Mouse (Mus musculus) embryonic facial prominence, embryonic 11.5 days (tissue): ENCODE measurements at regions not wholly inside any gene's neighbourhood (a gene's known extent, or its start where the extent isn't known, plus 50 kb on each side); places are given as distances from the start of the nearest gene placed in this dataset.

Source experiments
- ATAC-seq: fragments of 200-750 bp; cut with Nextera tagmentation; replicated peaks from 2 replicates; pipeline ENCODE4 v1.8.0; 2017; ENCODE audit warnings: low read depth; ENCODE audit not compliant: insufficient number of reproducible peaks, low FRiP score, low TSS enrichment
- DNase-seq: peaks from one replicate; pipeline ENCODE4 v3.0.0-alpha.2; 2015; ENCODE audit warnings: low spot score
- H3K27ac ChIP-seq: fragments of 300-500 bp; sonication (generic); replicated peaks from 2 replicates; pipeline ENCODE4 v1.5.1; 2014; ENCODE audit warnings: mild to moderate bottlenecking, low read depth, low read length, control low read depth
- H3K27me3 ChIP-seq: fragments of 300-500 bp; sonication (generic); 2 replicates; pipeline ENCODE4 v1.6.1; 2014; ENCODE audit warnings: mild to moderate bottlenecking, low read length, moderate library complexity, mixed read lengths; ENCODE audit not compliant: control insufficient read depth, insufficient read depth
- H3K36me3 ChIP-seq: fragments of 300-500 bp; sonication (generic); replicated peaks from 2 replicates; pipeline ENCODE4 v1.6.1; 2014; ENCODE audit warnings: low read depth, mild to moderate bottlenecking, low read length, moderate library complexity, mixed read lengths; ENCODE audit not compliant: control insufficient read depth, insufficient read depth
- H3K4me1 ChIP-seq: fragments of 300-500 bp; sonication (generic); 2 replicates; pipeline ENCODE4 v1.6.1; 2014; ENCODE audit warnings: low read length, mixed read lengths; ENCODE audit not compliant: control insufficient read depth, insufficient read depth
- H3K4me2 ChIP-seq: fragments of 300-500 bp; sonication (generic); 2 replicates; pipeline ENCODE4 v1.6.1; 2014; ENCODE audit warnings: low read depth, mild to moderate bottlenecking, control low read depth, low read length, moderate library complexity
- H3K4me3 ChIP-seq: fragments of 300-500 bp; sonication (generic); 2 replicates; pipeline ENCODE4 v1.5.1; 2014; ENCODE audit warnings: low read depth, low read length, control low read depth
- H3K9ac ChIP-seq: fragments of 300-500 bp; sonication (generic); replicated peaks from 2 replicates; pipeline ENCODE4 v1.6.1; 2014; ENCODE audit warnings: mild to moderate bottlenecking, control low read depth, low read length
- H3K9me3 ChIP-seq: fragments of 300-500 bp; sonication (generic); replicated peaks from 2 replicates; pipeline ENCODE4 v1.6.1; 2016; ENCODE audit warnings: mild to moderate bottlenecking, low read length, inconsistent platforms, mixed read lengths; ENCODE audit not compliant: control insufficient read depth
- WGBS: fragments of 180-500 bp; shearing (Covaris S2); extraction: QIAGEN DNeasy Blood & Tissue Kit; methylation state at CpG from one replicate; pipeline ENCODE4 v1.1.7; 2014; 5-methylcytosine and 5-hydroxymethylcytosine counted together

DNA sequence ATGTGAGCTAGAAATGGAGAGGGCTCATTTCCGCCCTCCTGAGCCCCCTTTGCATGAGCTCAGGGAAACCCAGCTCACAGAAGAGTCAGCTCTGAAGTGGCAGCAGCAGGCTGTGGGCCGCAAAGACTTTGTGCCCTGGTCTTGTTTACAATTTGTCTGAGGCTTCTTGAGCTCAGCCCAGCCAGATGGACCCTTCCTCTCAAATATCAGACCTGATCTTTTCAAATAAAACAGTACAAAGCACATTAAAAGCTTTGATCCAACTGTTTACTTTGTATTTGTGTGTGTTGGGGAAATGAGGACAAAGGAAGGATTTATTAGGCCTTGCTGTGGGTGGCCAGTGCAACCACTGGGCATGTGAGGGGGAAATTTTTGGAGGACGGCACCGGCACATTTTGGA lies 448.9 kb upstream of the Ubash3b start:
- H3K4me1 ChIP-seq: peaks cover 10% of the 10 kb centered on the region
- 27% methylated on average over 4 of the region's 4 CpGs for WGBS

DNA sequence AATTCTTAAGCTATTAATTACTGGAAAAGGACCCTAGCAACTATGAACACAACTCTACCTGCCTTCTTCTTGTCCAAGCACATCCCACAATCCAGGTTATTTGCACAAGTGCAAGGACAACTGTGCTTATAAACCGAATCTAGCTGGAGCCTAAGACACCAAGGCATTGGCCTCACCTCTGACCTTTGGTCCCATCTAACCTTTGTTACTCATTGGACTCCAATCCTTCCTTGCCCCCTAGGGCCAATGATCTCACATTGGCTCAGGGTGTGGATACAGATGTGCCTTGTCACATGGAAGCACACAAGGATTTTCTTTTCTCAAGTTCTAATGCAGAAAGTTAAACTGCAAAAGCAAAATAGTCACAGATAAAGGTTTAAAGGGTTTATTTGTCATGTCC lies 444.6 kb upstream of the Ubash3b start:
- Histone ChIP-seq H3K27ac (no peak overlapping the region), H3K9ac (no peak overlapping the region), H3K27me3 (no peaks in the 10 kb centered on the region), H3K4me3 (no peak overlapping the region), H3K36me3 (no peaks in the 10 kb centered on the region), H3K4me2 (no peak overlapping the region), H3K4me1 (peaks cover 5% of the 10 kb centered on the region), H3K9me3 (no peaks in the 10 kb centered on the region)
- no peak for ATAC-seq
- 55% methylated on average over 1 of the region's 1 CpGs for WGBS
- DNase-seq: no peak

More for the DNA sequence above, 448.9 kb upstream of the Ubash3b start:
- peak overlapping the region; percentile 95 for H3K27ac ChIP-seq
- H3K4me3 ChIP-seq: no peak overlapping the region
- no peaks in the 10 kb centered on the region for H3K36me3 ChIP-seq
- ATAC-seq (no peak), DNase-seq (no peak)
- H3K9me3 ChIP-seq: no peaks in the 10 kb centered on the region
- no peaks in the 10 kb centered on the region for H3K27me3 ChIP-seq
- H3K4me2 ChIP-seq: no peak overlapping the region
- H3K9ac ChIP-seq: peak overlapping the region; percentile 23; the same call in 1 of the 2 replicates

DNA sequence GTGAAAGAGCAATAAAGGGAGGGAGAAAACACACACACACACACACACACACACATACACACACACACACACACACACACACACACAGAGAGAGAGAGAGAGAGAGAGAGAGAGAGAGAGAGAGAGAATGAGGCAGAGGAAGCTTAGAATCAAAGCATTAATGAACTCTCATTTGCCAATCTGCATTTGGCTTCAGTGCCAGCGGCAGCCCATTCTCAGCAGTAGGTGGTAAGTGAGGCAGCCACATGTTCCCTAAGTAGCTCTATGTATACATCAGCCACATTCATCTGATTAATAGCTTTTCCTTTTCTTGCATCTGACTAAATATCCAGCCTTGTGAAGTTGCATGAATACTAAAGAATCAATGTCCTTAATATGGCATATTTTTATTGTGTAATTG lies 443.4 kb upstream of the Ubash3b start:
- H3K9ac ChIP-seq: no peak overlapping the region
- ATAC-seq (no peak), DNase-seq (no peak)
- H3K4me1 ChIP-seq: no peaks in the 10 kb centered on the region
- no peaks in the 10 kb centered on the region for H3K9me3 ChIP-seq
- H3K27ac ChIP-seq: no peak overlapping the region
- no peaks in the 10 kb centered on the region for H3K27me3 ChIP-seq
- no peak overlapping the region for H3K4me3 ChIP-seq
- whole genome bisulfite sequencing: 71% methylated on average over 1 of the region's 1 CpGs
- no peaks in the 10 kb centered on the region for H3K36me3 ChIP-seq
- no peak overlapping the region for H3K4me2 ChIP-seq

DNA sequence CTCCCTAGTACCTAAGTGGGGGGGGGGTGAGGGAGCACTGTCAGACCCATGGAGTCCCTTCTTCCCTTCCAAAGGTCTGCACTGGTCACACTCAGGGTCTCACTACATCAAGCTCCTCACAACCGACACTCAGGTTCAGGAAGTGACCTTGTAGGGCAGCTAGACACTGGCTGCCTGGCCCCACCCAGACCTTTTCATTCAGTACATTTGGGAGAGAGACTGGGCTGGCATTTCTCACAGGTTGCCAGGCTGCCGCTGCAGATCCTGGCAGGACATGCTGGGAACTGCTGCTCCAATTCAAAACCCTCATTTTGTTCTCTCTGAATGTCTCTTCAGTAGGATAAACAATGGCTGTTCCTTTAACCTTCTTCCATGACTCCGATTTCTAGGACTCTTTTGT lies 439.3 kb upstream of the Ubash3b start:
- DNase-seq (no peak), ATAC-seq (no peak)
- H3K27me3 ChIP-seq: no peaks in the 10 kb centered on the region
- H3K27ac ChIP-seq: no peak overlapping the region
- no peak overlapping the region for H3K4me2 ChIP-seq
- WGBS: 33% methylated on average over 3 of the region's 3 CpGs
- no peaks in the 10 kb centered on the region for H3K9me3 ChIP-seq
- peaks cover 4% of the 10 kb centered on the region; the same call in 1 of the 2 replicates for H3K4me1 ChIP-seq
- no peaks in the 10 kb centered on the region for H3K36me3 ChIP-seq
- H3K9ac ChIP-seq: no peak overlapping the region
- H3K4me3 ChIP-seq: no peak overlapping the region

DNA sequence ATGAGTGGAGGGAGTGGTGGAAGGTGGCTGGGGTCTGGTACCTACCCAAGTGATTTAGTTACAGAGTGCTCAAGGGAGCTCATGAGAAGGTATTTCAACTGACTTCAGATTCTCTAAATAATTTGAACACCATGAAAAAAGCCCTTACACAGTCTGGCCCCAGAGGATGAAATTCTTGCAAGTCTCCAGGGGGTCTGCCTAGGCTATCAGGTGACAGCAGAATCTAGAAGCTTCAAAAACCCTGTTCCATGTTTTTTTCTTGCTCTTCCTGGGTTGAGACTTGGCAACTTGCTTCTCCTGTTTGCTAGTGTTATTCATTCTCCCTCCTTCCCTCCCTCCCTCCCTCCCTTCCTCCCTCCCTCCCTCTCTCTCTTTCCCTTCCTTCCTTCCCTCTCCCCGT lies 438.4 kb upstream of the Ubash3b start:
- Histone ChIP-seq H3K4me2 (no peak overlapping the region), H3K27me3 (no peaks in the 10 kb centered on the region), H3K4me3 (no peak overlapping the region), H3K27ac (0 out of 2 replicates have a peak overlapping the region, but pooled peaks have one; percentile 2), H3K36me3 (no peaks in the 10 kb centered on the region), H3K4me1 (peaks cover 4% of the 10 kb centered on the region; the same call in 1 of the 2 replicates), H3K9me3 (no peaks in the 10 kb centered on the region), H3K9ac (no peak overlapping the region)
- WGBS: 0% methylated on average over 1 of the region's 1 CpGs
- ATAC-seq (0 out of 2 replicates have a peak, but pooled peaks have one; percentile 24), DNase-seq (peak; percentile 52)

DNA sequence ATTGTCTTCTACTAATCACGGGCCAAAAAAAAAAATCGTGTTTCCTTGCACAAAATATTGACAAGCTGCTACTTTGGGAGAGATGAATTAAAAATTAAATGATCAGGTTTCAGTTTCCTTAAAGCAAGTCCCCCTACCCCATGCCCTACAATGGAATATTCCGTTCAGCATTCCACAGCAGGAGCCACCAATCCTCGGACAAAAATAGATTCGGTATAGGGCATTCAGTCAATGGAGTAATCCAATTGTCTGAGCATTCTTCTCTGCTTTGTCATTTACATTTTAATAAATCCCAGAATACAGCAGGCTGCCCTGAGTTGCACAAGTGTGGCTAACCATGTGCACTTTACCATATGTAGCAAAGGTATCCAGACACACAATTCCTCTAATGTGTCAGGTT lies 434.3 kb upstream of the Ubash3b start:
- Histone ChIP-seq H3K27ac (no peak overlapping the region), H3K9me3 (no peaks in the 10 kb centered on the region), H3K27me3 (no peaks in the 10 kb centered on the region), H3K4me3 (no peak overlapping the region), H3K4me1 (peaks cover 4% of the 10 kb centered on the region; the same call in 1 of the 2 replicates), H3K4me2 (no peak overlapping the region), H3K36me3 (peaks cover 3% of the 10 kb centered on the region; the same call in 1 of the 2 replicates), H3K9ac (no peak overlapping the region)
- WGBS: 52% methylated on average over 5 of the region's 5 CpGs
- peak; percentile 52 for DNase-seq
- ATAC-seq: no peak

DNA sequence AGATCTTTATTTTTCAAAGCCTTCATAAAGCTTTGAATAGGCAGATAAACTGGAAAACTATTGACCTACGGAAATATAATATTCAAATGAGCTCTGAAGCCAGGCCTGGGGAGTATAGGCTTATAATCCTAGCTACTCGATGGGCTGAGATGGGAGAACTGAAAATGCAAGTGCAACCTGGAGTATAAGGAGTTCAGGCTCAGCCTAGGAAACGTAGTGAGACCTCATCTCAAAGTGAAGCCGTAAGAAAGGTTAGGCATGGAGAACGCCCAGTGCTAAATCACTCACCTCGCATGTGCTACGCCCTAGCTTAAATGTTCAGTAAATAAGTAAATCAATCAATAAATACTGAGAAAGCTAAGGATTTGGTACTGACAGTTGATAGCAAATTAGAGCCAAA lies 432.5 kb upstream of the Ubash3b start:
- H3K27me3 ChIP-seq: no peaks in the 10 kb centered on the region
- H3K9ac ChIP-seq: no peak overlapping the region
- no peak for DNase-seq
- H3K27ac ChIP-seq: no peak overlapping the region
- H3K4me3 ChIP-seq: no peak overlapping the region
- no peak overlapping the region for H3K4me2 ChIP-seq
- H3K36me3 ChIP-seq: peaks cover 15% of the 10 kb centered on the region
- H3K9me3 ChIP-seq: no peaks in the 10 kb centered on the region
- peaks cover 4% of the 10 kb centered on the region; the same call in 1 of the 2 replicates for H3K4me1 ChIP-seq
- ATAC-seq: no peak
- WGBS: 86% methylated on average over 7 of the region's 7 CpGs

DNA sequence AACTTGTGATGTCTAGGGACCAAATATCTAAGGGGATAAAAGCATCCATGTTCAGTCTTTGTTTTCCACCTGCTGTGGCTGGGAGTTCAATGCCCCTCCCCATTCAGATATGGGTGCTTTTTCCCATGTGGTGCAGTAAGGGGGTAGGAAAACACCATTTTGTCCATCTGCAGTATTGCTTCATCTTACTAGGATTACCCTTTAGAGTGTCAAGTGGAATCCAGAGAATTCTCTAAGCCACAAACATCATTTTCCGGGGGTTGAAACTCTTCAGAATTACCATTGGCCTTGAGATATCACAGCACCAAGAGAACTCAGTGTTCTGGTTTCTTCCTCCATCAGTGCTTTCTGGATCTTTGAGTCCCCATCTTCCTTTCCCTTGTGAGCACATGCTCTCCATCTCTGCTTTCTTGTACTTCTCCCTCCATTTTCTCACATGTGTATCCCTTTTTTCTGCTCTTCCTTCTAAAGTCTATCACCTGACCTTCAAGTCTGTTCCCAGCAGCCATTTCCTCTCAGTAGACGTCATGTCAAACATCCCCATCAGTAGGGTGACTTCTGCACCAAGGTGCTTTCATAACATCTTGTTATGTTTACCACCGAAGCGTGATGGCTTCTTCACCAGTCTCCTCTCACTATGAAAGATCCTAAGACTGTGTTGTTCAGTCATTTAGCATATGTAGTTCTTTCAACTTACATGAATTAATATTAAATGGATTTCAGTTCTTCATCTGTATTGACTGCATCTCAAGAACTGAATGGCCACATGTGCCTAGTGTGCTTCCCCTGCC lies 431.6 kb upstream of the Ubash3b start:
- no peak for ATAC-seq
- no peak for DNase-seq
- H3K27ac ChIP-seq: no peak overlapping the region
- H3K9me3 ChIP-seq: no peaks in the 10 kb centered on the region
- H3K4me3 ChIP-seq: no peak overlapping the region
- no peak overlapping the region for H3K9ac ChIP-seq
- H3K27me3 ChIP-seq: no peaks in the 10 kb centered on the region
- H3K4me2 ChIP-seq: no peak overlapping the region
- H3K4me1 ChIP-seq: 0 out of 2 replicates have a peak, but pooled peaks cover 4% of the 10 kb centered on the region
- peaks cover 18% of the 10 kb centered on the region for H3K36me3 ChIP-seq
- 83% methylated on average over 4 of the region's 4 CpGs for WGBS
